Mouse (Mus musculus): Measurements from ENCODE around the gene Stc2. TPM values are rescaled to one million over a fixed set of nuclear protein-coding genes. Genes with fewer than 3 reads are reported as not detected.

Stc2 gene
- polyA plus RNA-seq, 1 experiment from 2014 or later: 0.96 TPM

DNA sequence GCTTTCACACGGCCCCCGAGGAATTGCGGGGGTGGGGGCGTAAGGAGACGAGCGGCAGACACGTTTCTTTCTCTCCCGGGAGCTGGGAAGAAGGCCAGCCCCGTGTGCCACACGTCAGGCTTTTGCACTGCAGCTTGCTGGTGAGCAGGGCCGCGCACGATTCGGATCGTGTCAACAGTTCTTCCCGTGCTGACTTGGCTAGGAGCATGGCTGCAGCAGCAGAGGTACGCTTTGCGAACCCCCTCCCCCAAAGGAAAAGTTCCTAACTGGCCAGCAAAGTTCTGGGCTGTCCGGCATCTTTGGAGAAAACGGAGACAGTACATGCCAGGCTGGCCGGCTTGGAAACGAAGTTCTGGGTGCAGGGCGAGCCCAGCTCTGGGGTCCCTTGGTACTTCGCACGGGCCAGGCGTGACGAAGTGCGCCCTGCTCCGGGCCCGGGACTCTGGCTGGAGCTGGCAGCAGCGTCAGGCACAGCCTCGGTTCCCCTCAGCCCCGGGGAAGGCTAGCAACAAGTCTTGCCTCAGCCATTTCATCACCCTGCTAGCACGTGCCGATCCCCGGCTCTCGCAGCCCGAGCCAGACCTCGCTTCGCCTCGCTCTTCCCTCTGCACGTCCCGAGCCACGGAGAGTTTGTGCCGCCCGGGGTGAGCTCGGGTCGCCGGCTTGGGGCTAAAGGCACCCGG lies 768 bp downstream of the Stc2 start:
- 0% methylated on average over 48 of the region's 50 CpGs for WGBS
- peak overlapping the region; percentile 50 for H3K4me3 ChIP-seq (ENCODE audit: low read depth, low read length)
- ATAC-seq (ENCODE audit: low FRiP score): peak; percentile 70
- no peaks in the 10 kb centered on the region for H3K9me3 ChIP-seq (ENCODE audit: control insufficient read depth, low read length)
- no peak overlapping the region for H3K27ac ChIP-seq (ENCODE audit: low read depth, low read length)
- H3K36me3 ChIP-seq (ENCODE audit: control insufficient read depth, insufficient read depth, low read length): no peaks in the 10 kb centered on the region
- H3K4me2 ChIP-seq (replicated peaks; ENCODE audit: low read depth, low read length): peak overlapping the region; percentile 98
- peak; percentile 72 for DNase-seq (ENCODE audit: low spot score)
- H3K4me1 ChIP-seq (replicated peaks; ENCODE audit: control insufficient read depth, insufficient read depth, low read length): peaks cover 8% of the 10 kb centered on the region
- H3K27me3 ChIP-seq (ENCODE audit: control insufficient read depth, insufficient read depth, low read length): peaks cover 20% of the 10 kb centered on the region
- H3K9ac ChIP-seq (ENCODE audit: low read depth, low read length): peak overlapping the region; percentile 32

DNA sequence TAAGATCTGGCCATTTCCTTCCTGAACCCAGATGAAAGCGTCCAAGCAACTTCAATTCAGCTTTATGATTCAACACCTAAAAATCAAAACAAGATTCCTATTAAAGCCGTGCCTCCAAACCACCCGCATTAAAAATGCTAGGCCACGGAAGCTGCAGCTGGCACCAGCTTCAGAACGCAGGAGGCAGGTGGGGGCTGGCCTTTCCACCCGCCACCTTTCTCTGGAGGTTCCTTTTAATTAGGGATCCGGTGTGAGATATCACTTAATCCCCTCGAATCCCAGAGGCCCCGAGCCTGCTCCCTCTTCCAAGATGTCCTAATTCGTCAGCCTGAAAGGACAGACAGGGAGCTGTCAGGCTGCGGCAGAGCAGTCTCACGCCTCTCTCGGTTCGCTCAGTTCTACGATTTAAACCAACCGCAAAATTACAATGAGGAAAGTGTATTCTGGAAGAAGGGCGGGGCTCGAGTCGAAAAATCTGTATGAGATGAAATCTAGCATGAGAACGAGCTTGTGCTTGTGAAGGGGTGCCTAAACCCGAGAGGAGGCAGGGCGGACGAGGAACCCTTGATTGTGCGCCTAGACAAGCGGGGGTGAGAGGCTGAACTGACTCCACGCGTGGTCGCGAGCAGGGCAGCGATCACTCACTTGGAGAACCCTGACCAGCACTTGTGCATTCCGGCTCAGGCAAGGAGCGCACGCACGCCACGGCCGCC lies 1.5 kb downstream of the Stc2 start:
- Histone ChIP-seq H3K9me3 (ENCODE audit: control insufficient read depth, low read length) (no peaks in the 10 kb centered on the region), H3K4me2 (replicated peaks; ENCODE audit: low read depth, low read length) (peak overlapping the region; percentile 98), H3K9ac (ENCODE audit: low read depth, low read length) (peak overlapping the region; percentile 32), H3K4me3 (ENCODE audit: low read depth, low read length) (peak overlapping the region; percentile 50), H3K27ac (ENCODE audit: low read depth, low read length) (no peak overlapping the region), H3K36me3 (ENCODE audit: control insufficient read depth, insufficient read depth, low read length) (no peaks in the 10 kb centered on the region), H3K4me1 (replicated peaks; ENCODE audit: control insufficient read depth, insufficient read depth, low read length) (peaks cover 8% of the 10 kb centered on the region), H3K27me3 (ENCODE audit: control insufficient read depth, insufficient read depth, low read length) (peaks cover 20% of the 10 kb centered on the region)
- DNase-seq (ENCODE audit: low spot score) (peak; percentile 41), ATAC-seq (ENCODE audit: low FRiP score) (peak; percentile 32; the same call in 1 of the 2 replicates)
- 3% methylated on average over 36 of the region's 36 CpGs for WGBS

DNA sequence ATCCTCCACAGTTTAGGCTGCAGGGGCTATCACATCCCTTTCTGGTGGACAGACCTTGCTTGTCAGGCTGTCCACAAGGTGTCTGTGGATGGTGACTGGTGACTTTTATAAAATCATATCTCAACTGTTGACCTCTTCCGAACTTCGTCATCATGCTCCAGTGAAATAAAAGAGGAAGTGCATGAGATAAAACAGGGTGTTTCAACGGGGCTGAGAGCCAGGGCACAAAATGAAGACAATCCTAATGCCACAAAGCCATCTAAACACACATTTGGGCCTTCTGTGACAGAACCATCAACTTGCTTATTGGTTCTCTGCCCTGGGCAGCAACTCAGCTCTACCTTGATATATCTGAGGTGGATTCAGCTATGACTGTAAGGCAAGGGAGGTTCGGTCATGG lies 3.0 kb downstream of the Stc2 start:
- peaks cover 13% of the 10 kb centered on the region for H3K27me3 ChIP-seq (ENCODE audit: control insufficient read depth, insufficient read depth, low read length)
- DNase-seq (ENCODE audit: low spot score): no peak

DNA sequence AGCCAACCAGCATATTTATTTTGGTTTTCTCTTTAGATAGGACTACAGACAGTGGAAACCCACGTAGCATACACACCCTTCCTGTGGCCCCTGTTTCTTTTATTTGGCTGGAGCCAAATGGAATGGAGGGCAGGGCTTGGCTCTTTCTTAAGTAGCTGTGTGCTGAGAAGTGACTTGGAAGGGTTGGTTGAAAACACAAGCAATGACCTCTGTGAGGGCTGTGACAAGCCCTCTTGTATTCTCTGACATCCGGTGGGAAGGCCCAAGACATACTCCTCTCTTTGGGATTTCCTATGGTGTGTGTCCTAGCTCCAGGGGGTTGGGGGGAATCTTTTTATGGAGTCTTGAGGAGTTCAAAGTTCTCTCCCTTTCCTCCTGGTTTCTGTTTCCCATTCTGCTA lies 3.5 kb downstream of the Stc2 start:
- H3K27me3 ChIP-seq (ENCODE audit: control insufficient read depth, insufficient read depth, low read length): peaks cover 9% of the 10 kb centered on the region
- WGBS: 77% methylated on average over 2 of the region's 2 CpGs

More for the DNA sequence above, 3.0 kb downstream of the Stc2 start:
- H3K36me3 ChIP-seq (ENCODE audit: control insufficient read depth, insufficient read depth, low read length): no peaks in the 10 kb centered on the region
- no peaks in the 10 kb centered on the region for H3K9me3 ChIP-seq (ENCODE audit: control insufficient read depth, low read length)
- H3K27ac ChIP-seq (ENCODE audit: low read depth, low read length): no peak overlapping the region
- no peak overlapping the region for H3K4me3 ChIP-seq (ENCODE audit: low read depth, low read length)
- ATAC-seq (ENCODE audit: low FRiP score): no peak
- H3K4me2 ChIP-seq (replicated peaks; ENCODE audit: low read depth, low read length): no peak overlapping the region
- WGBS: 93% methylated on average over 4 of the region's 4 CpGs
- H3K9ac ChIP-seq (ENCODE audit: low read depth, low read length): no peak overlapping the region
- H3K4me1 ChIP-seq (replicated peaks; ENCODE audit: control insufficient read depth, insufficient read depth, low read length): peaks cover 8% of the 10 kb centered on the region

DNA sequence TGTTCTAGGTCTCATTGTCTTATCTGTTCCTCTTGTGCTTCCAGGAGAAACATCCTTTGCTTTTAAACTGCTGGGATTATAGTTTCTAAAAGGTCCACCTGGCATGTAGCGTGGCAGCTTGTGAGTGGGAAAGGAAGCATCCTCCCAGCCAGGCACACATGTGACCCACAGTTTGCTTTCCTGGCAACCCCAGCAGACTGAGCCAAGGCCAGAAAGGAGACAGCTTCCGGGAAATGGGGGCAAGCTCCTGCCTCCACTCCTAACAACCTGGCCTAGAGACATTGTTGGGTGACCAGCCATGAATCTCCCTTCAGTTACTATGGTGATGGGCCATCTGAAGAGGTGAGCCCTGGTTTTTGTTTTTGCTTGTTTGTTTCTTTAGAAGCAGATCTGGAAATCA lies 3.9 kb downstream of the Stc2 start:
- peaks cover 5% of the 10 kb centered on the region; the same call in 1 of the 2 replicates for H3K27me3 ChIP-seq (ENCODE audit: control insufficient read depth, insufficient read depth, low read length)
- no peak for ATAC-seq (ENCODE audit: low FRiP score)
- H3K4me3 ChIP-seq (ENCODE audit: low read depth, low read length): no peak overlapping the region
- DNase-seq (ENCODE audit: low spot score): no peak
- no peaks in the 10 kb centered on the region for H3K9me3 ChIP-seq (ENCODE audit: control insufficient read depth, low read length)
- H3K4me2 ChIP-seq (replicated peaks; ENCODE audit: low read depth, low read length): no peak overlapping the region
- H3K27ac ChIP-seq (ENCODE audit: low read depth, low read length): no peak overlapping the region
- no peak overlapping the region for H3K9ac ChIP-seq (ENCODE audit: low read depth, low read length)
- peaks cover 5% of the 10 kb centered on the region; the same call in 1 of the 2 replicates for H3K4me1 ChIP-seq (replicated peaks; ENCODE audit: control insufficient read depth, insufficient read depth, low read length)
- 95% methylated on average over 2 of the region's 2 CpGs for WGBS
- no peaks in the 10 kb centered on the region for H3K36me3 ChIP-seq (ENCODE audit: control insufficient read depth, insufficient read depth, low read length)

More for the DNA sequence above, 3.5 kb downstream of the Stc2 start:
- Histone ChIP-seq H3K4me2 (replicated peaks; ENCODE audit: low read depth, low read length) (no peak overlapping the region), H3K27ac (ENCODE audit: low read depth, low read length) (no peak overlapping the region), H3K4me3 (ENCODE audit: low read depth, low read length) (no peak overlapping the region), H3K4me1 (replicated peaks; ENCODE audit: control insufficient read depth, insufficient read depth, low read length) (peaks cover 7% of the 10 kb centered on the region), H3K9me3 (ENCODE audit: control insufficient read depth, low read length) (no peaks in the 10 kb centered on the region), H3K36me3 (ENCODE audit: control insufficient read depth, insufficient read depth, low read length) (no peaks in the 10 kb centered on the region), H3K9ac (ENCODE audit: low read depth, low read length) (no peak overlapping the region)
- DNase-seq (ENCODE audit: low spot score) (no peak), ATAC-seq (ENCODE audit: low FRiP score) (no peak)

DNA sequence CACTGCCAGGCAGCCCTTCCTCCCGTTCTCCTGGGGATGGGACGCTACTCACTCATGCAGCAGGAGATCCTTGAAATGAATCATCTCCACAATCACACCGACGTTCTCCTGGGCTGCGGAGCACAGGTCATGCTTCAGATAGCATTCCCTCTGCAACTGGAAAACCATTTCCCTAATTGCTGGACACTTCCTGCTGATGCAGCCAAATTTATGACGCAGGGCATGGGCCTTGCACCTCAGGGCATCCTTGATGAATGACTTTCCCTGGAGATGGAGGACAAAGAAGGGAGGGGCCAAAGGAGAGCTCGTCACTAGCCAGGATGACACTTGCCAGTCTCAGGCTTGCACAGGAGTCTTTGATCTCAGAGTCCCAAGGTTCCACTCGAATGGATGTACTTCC lies 4.6 kb downstream of the Stc2 start:
- WGBS: 75% methylated on average over 8 of the region's 8 CpGs
- DNase-seq (ENCODE audit: low spot score) (no peak), ATAC-seq (ENCODE audit: low FRiP score) (no peak)
- Histone ChIP-seq H3K4me2 (replicated peaks; ENCODE audit: low read depth, low read length) (no peak overlapping the region), H3K9me3 (ENCODE audit: control insufficient read depth, low read length) (no peaks in the 10 kb centered on the region), H3K27ac (ENCODE audit: low read depth, low read length) (no peak overlapping the region), H3K4me3 (ENCODE audit: low read depth, low read length) (no peak overlapping the region), H3K9ac (ENCODE audit: low read depth, low read length) (no peak overlapping the region), H3K27me3 (ENCODE audit: control insufficient read depth, insufficient read depth, low read length) (no peaks in the 10 kb centered on the region; the same call in 1 of the 2 replicates), H3K4me1 (replicated peaks; ENCODE audit: control insufficient read depth, insufficient read depth, low read length) (0 out of 2 replicates have a peak, but pooled peaks cover 3% of the 10 kb centered on the region), H3K36me3 (ENCODE audit: control insufficient read depth, insufficient read depth, low read length) (no peaks in the 10 kb centered on the region)

DNA sequence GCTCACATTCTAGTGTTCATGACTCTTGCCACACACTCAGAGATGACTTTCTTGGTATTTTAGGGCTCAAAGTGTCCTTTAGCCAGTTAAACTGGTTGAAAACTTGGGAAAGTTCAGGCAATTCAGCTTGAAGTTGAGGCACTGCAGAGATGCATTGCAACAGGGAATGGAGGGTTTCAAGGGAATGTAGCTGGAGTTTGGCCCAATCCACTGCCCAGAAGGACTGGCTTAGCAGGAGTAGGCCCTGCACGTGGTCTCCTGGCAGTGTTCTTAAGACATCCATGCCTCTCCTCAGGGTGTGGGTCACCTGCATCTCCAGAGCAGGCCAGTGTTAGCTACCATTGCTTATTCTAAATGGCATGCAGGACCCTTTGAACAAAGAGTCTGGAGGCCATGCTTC lies 7.0 kb downstream of the Stc2 start:
- no peak overlapping the region for H3K4me3 ChIP-seq (ENCODE audit: low read depth, low read length)
- no peak overlapping the region for H3K9ac ChIP-seq (ENCODE audit: low read depth, low read length)
- H3K9me3 ChIP-seq (ENCODE audit: control insufficient read depth, low read length): no peaks in the 10 kb centered on the region
- no peaks in the 10 kb centered on the region for H3K4me1 ChIP-seq (replicated peaks; ENCODE audit: control insufficient read depth, insufficient read depth, low read length)
- DNase-seq (ENCODE audit: low spot score) (no peak), ATAC-seq (ENCODE audit: low FRiP score) (no peak)
- 93% methylated on average over 1 of the region's 1 CpGs for WGBS
- no peak overlapping the region for H3K27ac ChIP-seq (ENCODE audit: low read depth, low read length)
- no peak overlapping the region for H3K4me2 ChIP-seq (replicated peaks; ENCODE audit: low read depth, low read length)
- no peaks in the 10 kb centered on the region for H3K36me3 ChIP-seq (ENCODE audit: control insufficient read depth, insufficient read depth, low read length)
- H3K27me3 ChIP-seq (ENCODE audit: control insufficient read depth, insufficient read depth, low read length): no peaks in the 10 kb centered on the region

DNA sequence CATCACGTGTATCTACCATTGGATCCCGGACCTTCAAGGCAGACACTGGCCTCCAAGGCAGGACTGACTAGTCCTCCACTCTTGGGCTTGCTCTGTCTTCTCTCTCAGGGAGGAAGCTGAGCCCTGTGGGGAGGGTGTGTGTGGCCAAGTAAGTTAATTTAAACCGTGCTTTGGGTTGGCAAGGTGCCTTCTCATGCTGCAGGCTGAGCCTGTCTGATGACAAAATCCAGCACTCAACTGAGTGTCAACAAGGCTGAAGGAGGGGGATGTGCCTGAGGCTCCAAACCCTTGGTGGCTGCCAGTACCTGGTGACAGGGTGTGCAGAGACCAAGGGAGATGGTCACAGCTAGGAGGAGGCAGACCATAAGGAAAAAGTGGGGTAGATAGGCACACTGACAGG lies 7.5 kb downstream of the Stc2 start:
- no peak overlapping the region for H3K27ac ChIP-seq (ENCODE audit: low read depth, low read length)
- no peaks in the 10 kb centered on the region for H3K4me1 ChIP-seq (replicated peaks; ENCODE audit: control insufficient read depth, insufficient read depth, low read length)
- DNase-seq (ENCODE audit: low spot score): no peak
- no peaks in the 10 kb centered on the region for H3K27me3 ChIP-seq (ENCODE audit: control insufficient read depth, insufficient read depth, low read length)
- 91% methylated on average over 3 of the region's 3 CpGs for WGBS
- no peak for ATAC-seq (ENCODE audit: low FRiP score)
- H3K9ac ChIP-seq (ENCODE audit: low read depth, low read length): no peak overlapping the region
- H3K4me3 ChIP-seq (ENCODE audit: low read depth, low read length): no peak overlapping the region
- H3K9me3 ChIP-seq (ENCODE audit: control insufficient read depth, low read length): no peaks in the 10 kb centered on the region
- H3K36me3 ChIP-seq (ENCODE audit: control insufficient read depth, insufficient read depth, low read length): no peaks in the 10 kb centered on the region
- no peak overlapping the region for H3K4me2 ChIP-seq (replicated peaks; ENCODE audit: low read depth, low read length)

DNA sequence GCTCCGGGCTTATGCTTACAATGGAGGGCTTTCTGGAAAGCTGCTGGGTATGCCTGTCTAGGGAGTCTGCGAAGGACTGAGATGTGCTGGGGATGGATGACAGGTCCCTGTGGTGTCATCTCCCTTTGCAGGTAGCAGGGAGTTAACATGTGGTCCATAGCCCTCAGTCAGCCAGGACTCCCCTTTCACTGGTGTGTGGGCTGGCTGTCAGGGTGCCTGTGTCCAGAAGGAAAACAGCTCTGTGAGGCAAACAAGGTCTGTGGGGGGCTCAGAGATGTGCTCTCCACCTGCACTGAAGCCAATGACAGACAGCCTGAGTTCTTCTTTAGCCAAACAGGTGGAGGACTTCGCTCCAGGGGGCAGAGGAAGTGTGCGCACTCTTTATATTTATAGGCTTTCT lies 8.8 kb downstream of the Stc2 start:
- 97% methylated on average over 4 of the region's 4 CpGs for WGBS
- Histone ChIP-seq H3K36me3 (ENCODE audit: control insufficient read depth, insufficient read depth, low read length) (no peaks in the 10 kb centered on the region), H3K9me3 (ENCODE audit: control insufficient read depth, low read length) (no peaks in the 10 kb centered on the region), H3K27ac (ENCODE audit: low read depth, low read length) (no peak overlapping the region), H3K9ac (ENCODE audit: low read depth, low read length) (no peak overlapping the region), H3K4me1 (replicated peaks; ENCODE audit: control insufficient read depth, insufficient read depth, low read length) (no peaks in the 10 kb centered on the region), H3K27me3 (ENCODE audit: control insufficient read depth, insufficient read depth, low read length) (no peaks in the 10 kb centered on the region), H3K4me3 (ENCODE audit: low read depth, low read length) (no peak overlapping the region), H3K4me2 (replicated peaks; ENCODE audit: low read depth, low read length) (no peak overlapping the region)
- ATAC-seq (ENCODE audit: low FRiP score) (no peak), DNase-seq (ENCODE audit: low spot score) (no peak)
